Mouse (Mus musculus): ENCODE measurements around the gene Cit. TPM values are rescaled to one million over a fixed set of nuclear protein-coding genes. Genes with fewer than 3 reads are reported as not detected.
A peak's percentile ranks its signal among the peaks of the same experiment; 100 is the strongest.

The Cit gene
- polyA plus RNA-seq, 1 experiment, result 8.5 TPM

DNA sequence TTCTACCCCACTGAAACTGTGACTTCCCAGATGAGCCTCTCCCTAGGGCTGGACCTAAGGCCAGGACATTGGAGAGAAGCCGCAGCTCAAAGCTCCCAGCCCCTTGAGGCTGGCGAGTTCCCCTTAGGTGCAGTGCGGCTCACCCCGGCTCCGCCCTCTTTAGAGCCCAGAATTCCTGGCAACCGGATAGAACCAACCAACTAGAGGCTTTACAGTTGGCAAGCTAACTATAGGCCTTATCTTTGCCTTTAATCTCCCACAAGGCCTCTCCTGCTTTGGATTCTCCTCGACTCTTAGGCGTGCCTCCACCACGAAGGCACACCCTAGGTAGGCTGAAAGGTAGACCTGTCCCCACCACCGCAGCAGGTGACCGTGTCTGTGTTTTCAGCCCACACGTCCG, 162.6 kb downstream of the Cit start:
- no peak overlapping the region for H3ac ChIP-seq (ENCODE audit: control insufficient read depth, insufficient read length)

DNA sequence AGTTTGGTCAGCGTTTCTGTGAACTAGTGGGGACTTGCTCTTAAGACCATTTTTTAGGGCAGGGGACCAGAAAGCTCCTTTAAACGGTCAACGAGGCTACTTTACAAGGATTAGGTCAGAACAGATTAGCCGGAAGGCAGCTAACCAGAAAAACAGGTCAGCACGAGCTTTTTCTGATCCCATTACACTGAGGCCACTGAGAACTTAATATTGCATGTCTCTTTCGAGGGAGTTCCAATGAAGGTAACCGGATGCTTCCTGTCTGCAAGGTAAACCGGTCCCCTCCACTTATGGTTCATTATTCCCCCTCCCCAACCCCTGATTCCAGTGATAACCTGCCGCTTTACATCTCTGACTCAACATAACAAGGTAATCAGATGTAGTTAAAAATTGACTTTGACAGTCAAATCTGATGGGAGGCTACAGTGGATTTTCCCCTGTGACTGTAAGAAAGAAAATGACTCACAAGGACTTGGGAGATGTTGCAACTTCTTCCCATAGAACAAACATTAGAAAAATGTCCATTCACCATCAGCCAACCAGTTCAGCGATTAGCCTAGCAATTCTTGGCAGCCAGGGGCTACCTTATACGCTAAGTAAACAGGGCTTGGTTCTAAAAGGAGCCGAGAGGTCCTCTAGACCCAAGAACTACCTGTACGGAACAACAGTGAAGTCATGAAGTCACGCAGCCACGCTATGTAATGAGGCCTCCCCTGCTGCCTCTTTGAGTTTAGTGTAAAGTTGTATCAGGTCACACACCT, 164.2 kb downstream of the Cit start:
- Histone ChIP-seq H3K79me2 (ENCODE audit: control insufficient read depth, insufficient read depth) (no peaks in the 10 kb centered on the region), H3K4me2 (ENCODE audit: low read depth) (no peak overlapping the region), H3K4me3 (no peak overlapping the region), H3K36me3 (ENCODE audit: control insufficient read depth, insufficient read depth) (no peaks in the 10 kb centered on the region), H3K27me3 (ENCODE audit: control insufficient read depth, insufficient read depth, insufficient read length) (no peaks in the 10 kb centered on the region), H3ac (ENCODE audit: control insufficient read depth, insufficient read length) (no peak overlapping the region)
- TF ChIP-seq POLR2AphosphoS2 (IDR thresholded peaks at IDR 0.05; ENCODE audit: insufficient read length, low read depth) (no peak), E2F4 (IDR thresholded peaks at IDR 0.05; ENCODE audit: insufficient read depth) (no peak), POLR2A (IDR thresholded peaks at IDR 0.05; ENCODE audit: insufficient read length, low read depth) (no peak), CEBPB (IDR thresholded peaks at IDR 0.05; ENCODE audit: insufficient read depth, poor library complexity, severe bottlenecking) (0 out of 2 replicates have a peak, but pooled peaks have one; percentile 35), SRF (IDR thresholded peaks at IDR 0.05; ENCODE audit: control insufficient read depth, insufficient read length, low read depth) (no peak), REST (IDR thresholded peaks at IDR 0.05; ENCODE audit: insufficient read depth, insufficient read length) (no peak), TCF12 (IDR thresholded peaks at IDR 0.05; ENCODE audit: insufficient read depth, poor library complexity, severe bottlenecking) (no peak), USF1 (IDR thresholded peaks at IDR 0.05; ENCODE audit: low read depth) (no peak)

More for the DNA sequence above, 162.6 kb downstream of the Cit start:
- no peaks in the 10 kb centered on the region for H3K36me3 ChIP-seq (ENCODE audit: control insufficient read depth, insufficient read depth)
- no peaks in the 10 kb centered on the region for H3K79me2 ChIP-seq (ENCODE audit: control insufficient read depth, insufficient read depth)
- TF ChIP-seq TCF3 (IDR thresholded peaks at IDR 0.05; ENCODE audit: insufficient read length, low read depth) (no peak), TCF12 (IDR thresholded peaks at IDR 0.05; ENCODE audit: insufficient read depth, poor library complexity, severe bottlenecking) (no peak), POLR2A (IDR thresholded peaks at IDR 0.05; ENCODE audit: insufficient read length, low read depth) (no peak), SRF (IDR thresholded peaks at IDR 0.05; ENCODE audit: control insufficient read depth, insufficient read length, low read depth) (no peak), MYOD1 (IDR thresholded peaks at IDR 0.05; ENCODE audit: control insufficient read depth in 1 of 3, insufficient read length in 2 of 3, low read depth in 2 of 3) (no peak), USF1 (IDR thresholded peaks at IDR 0.05; ENCODE audit: low read depth) (no peak), REST (IDR thresholded peaks at IDR 0.05; ENCODE audit: insufficient read depth, insufficient read length) (no peak), E2F4 (IDR thresholded peaks at IDR 0.05; ENCODE audit: insufficient read depth) (no peak), MYOG (IDR thresholded peaks at IDR 0.05; ENCODE audit: control insufficient read depth in 1 of 3, insufficient read depth in 1 of 3, insufficient read length in 2 of 3, low read depth in 2 of 3) (no peak), CEBPB (IDR thresholded peaks at IDR 0.05; ENCODE audit: insufficient read depth, poor library complexity, severe bottlenecking) (no peak), POLR2AphosphoS2 (IDR thresholded peaks at IDR 0.05; ENCODE audit: insufficient read length, low read depth) (no peak), MAX (IDR thresholded peaks at IDR 0.05; ENCODE audit: low read depth) (no peak)
- H3K27me3 ChIP-seq (ENCODE audit: control insufficient read depth, insufficient read depth, insufficient read length), result no peaks in the 10 kb centered on the region
- no peak overlapping the region for H3K4me2 ChIP-seq (ENCODE audit: low read depth)
- H3K4me3 ChIP-seq, result no peak overlapping the region

DNA sequence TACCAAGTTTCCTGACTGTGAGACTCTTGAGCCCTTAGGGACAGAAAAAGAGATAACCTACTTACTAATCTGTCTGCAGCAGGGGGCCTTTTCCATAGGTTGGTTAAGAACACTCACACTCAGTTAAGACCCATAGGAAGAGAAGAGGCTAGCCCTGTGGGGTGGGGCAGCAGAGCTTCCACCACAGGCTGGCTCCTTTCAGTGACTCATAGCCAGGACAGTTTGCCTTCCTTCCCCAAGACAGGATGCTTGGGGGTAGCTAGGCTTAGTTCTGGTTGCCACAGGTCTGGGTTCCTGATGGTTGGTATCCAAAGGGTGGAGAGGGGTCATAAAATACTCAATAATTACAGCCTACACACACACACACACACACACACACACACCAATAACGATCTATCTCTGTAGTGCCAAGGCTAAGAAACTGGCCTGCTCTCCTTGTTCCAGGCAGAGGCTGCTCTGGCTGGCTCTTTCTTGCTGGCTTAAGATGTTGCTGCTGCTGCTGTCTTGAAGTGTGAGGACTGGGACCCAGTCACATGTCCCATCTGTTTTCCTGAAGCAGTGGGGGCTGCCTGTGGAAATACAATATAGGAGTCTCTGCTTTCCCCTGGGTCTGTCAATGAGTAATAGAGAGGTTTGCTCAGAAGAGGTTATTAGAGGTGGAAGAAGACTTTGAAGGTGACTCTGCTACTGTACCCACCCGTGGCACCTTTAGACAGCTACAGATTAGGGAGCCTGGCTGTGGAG, 165.0 kb downstream of the Cit start:
- H3K27me3 ChIP-seq (ENCODE audit: control insufficient read depth, insufficient read depth, insufficient read length), result no peaks in the 10 kb centered on the region
- H3K36me3 ChIP-seq (ENCODE audit: control insufficient read depth, insufficient read depth), result peaks cover 5% of the 10 kb centered on the region
- no peak for TF ChIP-seq TCF12 (IDR thresholded peaks at IDR 0.05; ENCODE audit: insufficient read depth, poor library complexity, severe bottlenecking)
- no peak for TF ChIP-seq MAX (IDR thresholded peaks at IDR 0.05; ENCODE audit: low read depth)
- TF ChIP-seq POLR2AphosphoS2 (IDR thresholded peaks at IDR 0.05; ENCODE audit: insufficient read length, low read depth), result peak; percentile 56
- no peak overlapping the region for H3K4me3 ChIP-seq
- no peaks in the 10 kb centered on the region for H3K79me2 ChIP-seq (ENCODE audit: control insufficient read depth, insufficient read depth)
- no peak overlapping the region for H3ac ChIP-seq (ENCODE audit: control insufficient read depth, insufficient read length)
- no peak overlapping the region for H3K4me2 ChIP-seq (ENCODE audit: low read depth)

DNA sequence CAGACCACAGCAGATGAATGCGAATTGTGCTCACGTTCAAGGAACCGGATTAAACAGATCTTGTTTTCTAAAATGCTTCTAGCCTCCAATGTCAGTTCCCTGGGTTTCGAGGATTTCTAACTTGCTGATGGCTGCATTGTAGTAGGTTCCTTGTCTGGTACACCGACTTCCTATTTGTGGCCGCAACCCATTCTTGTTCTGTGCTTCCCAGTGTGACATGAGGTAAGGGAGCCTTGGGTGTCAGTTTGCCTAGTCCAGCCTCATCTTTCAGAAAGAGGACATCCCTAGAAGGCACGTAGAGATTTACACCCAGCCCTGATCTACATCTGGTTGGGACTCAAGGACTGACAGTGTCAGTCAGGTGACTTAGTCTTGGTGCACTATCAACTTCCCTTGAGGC, 166.6 kb downstream of the Cit start:
- Histone ChIP-seq H3K79me2 (ENCODE audit: control insufficient read depth, insufficient read depth) (no peaks in the 10 kb centered on the region), H3K36me3 (ENCODE audit: control insufficient read depth, insufficient read depth) (peaks cover 8% of the 10 kb centered on the region), H3K4me3 (no peak overlapping the region), H3K27me3 (ENCODE audit: control insufficient read depth, insufficient read depth, insufficient read length) (no peaks in the 10 kb centered on the region), H3K4me2 (ENCODE audit: low read depth) (no peak overlapping the region), H3ac (ENCODE audit: control insufficient read depth, insufficient read length) (no peak overlapping the region)
- TF ChIP-seq POLR2AphosphoS2 (IDR thresholded peaks at IDR 0.05; ENCODE audit: insufficient read length, low read depth), result no peak
- no peak for TF ChIP-seq E2F4 (IDR thresholded peaks at IDR 0.05; ENCODE audit: insufficient read depth)
- TF ChIP-seq POLR2A (IDR thresholded peaks at IDR 0.05; ENCODE audit: insufficient read length, low read depth), result no peak
- TF ChIP-seq TCF3 (IDR thresholded peaks at IDR 0.05; ENCODE audit: insufficient read length, low read depth), result no peak
- TF ChIP-seq MAX (IDR thresholded peaks at IDR 0.05; ENCODE audit: low read depth), result no peak

DNA sequence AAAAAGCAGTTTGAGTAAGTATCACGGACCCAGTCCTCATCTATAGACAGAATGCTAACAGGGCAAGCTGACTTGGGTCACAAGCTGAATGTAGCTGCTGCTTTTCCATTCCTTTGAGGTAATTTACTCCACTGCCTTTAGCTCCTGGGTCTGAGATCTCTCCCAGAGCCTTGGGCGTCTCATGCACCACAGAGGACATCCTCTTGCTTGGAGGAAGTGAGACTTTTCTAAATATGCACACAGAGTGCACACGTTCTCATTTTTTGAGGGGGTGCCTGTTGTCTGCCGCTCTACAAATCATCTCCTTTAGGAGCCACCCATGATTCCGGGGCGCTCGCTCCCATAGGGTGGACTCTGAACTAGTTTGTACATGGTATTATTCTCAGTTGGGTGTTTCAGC, 167.4 kb downstream of the Cit start:
- peaks cover 13% of the 10 kb centered on the region for H3K36me3 ChIP-seq (ENCODE audit: control insufficient read depth, insufficient read depth)
- no peak overlapping the region for H3ac ChIP-seq (ENCODE audit: control insufficient read depth, insufficient read length)
- H3K79me2 ChIP-seq (ENCODE audit: control insufficient read depth, insufficient read depth), result no peaks in the 10 kb centered on the region

More for the DNA sequence above, 167.4 kb downstream of the Cit start:
- Histone ChIP-seq H3K4me2 (ENCODE audit: low read depth) (no peak overlapping the region), H3K4me3 (no peak overlapping the region), H3K27me3 (ENCODE audit: control insufficient read depth, insufficient read depth, insufficient read length) (no peaks in the 10 kb centered on the region)
- TF ChIP-seq SRF (IDR thresholded peaks at IDR 0.05; ENCODE audit: control insufficient read depth, insufficient read length, low read depth), result no peak
- TF ChIP-seq MYOG (IDR thresholded peaks at IDR 0.05; ENCODE audit: control insufficient read depth in 1 of 3, insufficient read depth in 1 of 3, insufficient read length in 2 of 3, low read depth in 2 of 3), result no peak
- no peak for TF ChIP-seq TCF3 (IDR thresholded peaks at IDR 0.05; ENCODE audit: insufficient read length, low read depth)
- TF ChIP-seq E2F4 (IDR thresholded peaks at IDR 0.05; ENCODE audit: insufficient read depth), result no peak
- no peak for TF ChIP-seq MAX (IDR thresholded peaks at IDR 0.05; ENCODE audit: low read depth)
- no peak for TF ChIP-seq CEBPB (IDR thresholded peaks at IDR 0.05; ENCODE audit: insufficient read depth, poor library complexity, severe bottlenecking)
- TF ChIP-seq REST (IDR thresholded peaks at IDR 0.05; ENCODE audit: insufficient read depth, insufficient read length), result no peak
- TF ChIP-seq POLR2A (IDR thresholded peaks at IDR 0.05; ENCODE audit: insufficient read length, low read depth), result no peak
- TF ChIP-seq TCF12 (IDR thresholded peaks at IDR 0.05; ENCODE audit: insufficient read depth, poor library complexity, severe bottlenecking), result no peak
- no peak for TF ChIP-seq MYOD1 (IDR thresholded peaks at IDR 0.05; ENCODE audit: control insufficient read depth in 1 of 3, insufficient read length in 2 of 3, low read depth in 2 of 3)
- no peak for TF ChIP-seq POLR2AphosphoS2 (IDR thresholded peaks at IDR 0.05; ENCODE audit: insufficient read length, low read depth)
- TF ChIP-seq USF1 (IDR thresholded peaks at IDR 0.05; ENCODE audit: low read depth), result no peak

Measured in myocyte (in vitro differentiated cells).